Mouse (Mus musculus) midbrain, embryonic 11.5 days (tissue): Measurements from ENCODE around the gene Slc13a3. TPM values are rescaled to one million over a fixed set of nuclear protein-coding genes. Genes with fewer than 3 reads are reported as not detected.
A peak's percentile ranks its signal among the peaks of the same experiment; 100 is the strongest.

Experiments used
- ATAC-seq: fragments of 200-750 bp; cut with Nextera tagmentation; 2 replicates; pipeline ENCODE4 v1.8.0; 2017; ENCODE audit warnings: moderate TSS enrichment, moderate library complexity; ENCODE audit not compliant: low FRiP score
- DNase-seq: peaks from one replicate; pipeline ENCODE4 v3.0.0; 2015; ENCODE audit warnings: low spot score; ENCODE audit errors: missing footprints
- H3K27ac ChIP-seq: fragments of 300-500 bp; sonication (generic); 2 replicates; pipeline ENCODE4 v1.5.1; 2014; ENCODE audit warnings: low read depth, low read length
- H3K27me3 ChIP-seq: fragments of 300-500 bp; sonication (generic); 2 replicates; pipeline ENCODE4 v1.6.1; 2014; ENCODE audit warnings: mild to moderate bottlenecking, low read length, moderate library complexity, mixed read lengths; ENCODE audit not compliant: control insufficient read depth, insufficient read depth
- H3K36me3 ChIP-seq: fragments of 300-500 bp; sonication (generic); 2 replicates; pipeline ENCODE4 v1.6.1; 2014; ENCODE audit warnings: mild to moderate bottlenecking, low read length, moderate library complexity, mixed read lengths; ENCODE audit not compliant: control insufficient read depth, insufficient read depth
- H3K4me1 ChIP-seq: fragments of 300-500 bp; sonication (generic); 2 replicates; pipeline ENCODE4 v1.6.1; 2014; ENCODE audit warnings: low read length; ENCODE audit not compliant: control insufficient read depth, insufficient read depth
- H3K4me2 ChIP-seq: fragments of 300-500 bp; sonication (generic); 2 replicates; pipeline ENCODE4 v1.6.1; 2014; ENCODE audit warnings: mild to moderate bottlenecking, moderate library complexity
- H3K4me3 ChIP-seq: fragments of 300-500 bp; sonication (generic); 2 replicates; pipeline ENCODE4 v1.5.1; 2014; ENCODE audit warnings: low read depth, low read length
- H3K9ac ChIP-seq: fragments of 300-500 bp; sonication (generic); 2 replicates; pipeline ENCODE4 v1.6.1; 2014; ENCODE audit warnings: low read length
- H3K9me3 ChIP-seq: fragments of 300-500 bp; sonication (generic); 2 replicates; pipeline ENCODE4 v1.6.1; 2016; ENCODE audit warnings: low read length; ENCODE audit not compliant: control insufficient read depth
- WGBS: fragments of 180-500 bp; shearing (Covaris S2); extraction: QIAGEN DNeasy Blood & Tissue Kit; methylation state at CpG from one replicate; pipeline ENCODE4 v1.1.7; 2014; 5-methylcytosine and 5-hydroxymethylcytosine counted together
- polyA plus RNA-seq: library from polyadenylated mRNA; unstranded; fragments of >200 nt; fragmentation: Nextera tagmentation; extraction: Ambion mirVana; gene quantifications from 2 replicates; pipeline ENCODE4 v1.2.1, GENCODE M21; 2014

Slc13a3 gene
- polyA plus RNA-seq, 1 experiment from 2014 or later: 2.1 TPM

- under 1% methylated on average over 13 of the region's 13 CpGs for WGBS
- DNase-seq (no peak), ATAC-seq (peak; percentile 59)
- Histone ChIP-seq H3K36me3 (no peaks in the 10 kb centered on the region), H3K27ac (peak overlapping the region; percentile 69), H3K9me3 (no peaks in the 10 kb centered on the region), H3K4me1 (peaks cover 10% of the 10 kb centered on the region), H3K4me2 (peak overlapping the region; percentile 77), H3K27me3 (peaks cover 2% of the 10 kb centered on the region; the same call in 1 of the 2 replicates), H3K9ac (peak overlapping the region; percentile 68), H3K4me3 (peak overlapping the region; percentile 47)
Measured at GRCm38 (mm10) chr2:165367868-165368439, 105.1 kb downstream of the Slc13a3 start.

GRCm38 (mm10) chr2:165367047-165367520, 105.9 kb downstream of the Slc13a3 start:
- no peak overlapping the region; the same call in 1 of the 2 replicates for H3K4me3 ChIP-seq
- H3K27me3 ChIP-seq: peaks cover 2% of the 10 kb centered on the region; the same call in 1 of the 2 replicates
- 6% methylated on average over 5 of the region's 8 CpGs for WGBS
- H3K27ac ChIP-seq: no peak overlapping the region
- peak overlapping the region; percentile 35 for H3K4me2 ChIP-seq
- H3K4me1 ChIP-seq: peaks cover 10% of the 10 kb centered on the region
- H3K36me3 ChIP-seq: no peaks in the 10 kb centered on the region
- H3K9ac ChIP-seq: no peak overlapping the region
- no peak for ATAC-seq
- H3K9me3 ChIP-seq: no peaks in the 10 kb centered on the region
- DNase-seq: peak; percentile 81

- no peak overlapping the region for H3K4me3 ChIP-seq
- H3K27ac ChIP-seq: no peak overlapping the region
- peak overlapping the region; percentile 27; the same call in 1 of the 2 replicates for H3K4me2 ChIP-seq
- 13% methylated on average over 21 of the region's 21 CpGs for WGBS
- H3K4me1 ChIP-seq: peaks cover 10% of the 10 kb centered on the region
- peak; percentile 98 for DNase-seq
- no peak for ATAC-seq
- peak overlapping the region; percentile 16; the same call in 1 of the 2 replicates for H3K9ac ChIP-seq
- H3K36me3 ChIP-seq: no peaks in the 10 kb centered on the region
- H3K27me3 ChIP-seq: peaks cover 2% of the 10 kb centered on the region; the same call in 1 of the 2 replicates
- H3K9me3 ChIP-seq: no peaks in the 10 kb centered on the region
Measured at GRCm38 (mm10) chr2:165364334-165365091, 108.5 kb downstream of the Slc13a3 start.

- Histone ChIP-seq H3K9me3 (no peaks in the 10 kb centered on the region), H3K4me1 (peaks cover 6% of the 10 kb centered on the region), H3K4me2 (no peak overlapping the region), H3K9ac (no peak overlapping the region), H3K36me3 (no peaks in the 10 kb centered on the region), H3K4me3 (no peak overlapping the region), H3K27me3 (peaks cover 2% of the 10 kb centered on the region; the same call in 1 of the 2 replicates), H3K27ac (no peak overlapping the region)
- DNase-seq (no peak), ATAC-seq (no peak)
- WGBS: 88% methylated on average over 6 of the region's 6 CpGs
Measured at GRCm38 (mm10) chr2:165363282-165363681, 109.7 kb downstream of the Slc13a3 start.

- H3K4me3 ChIP-seq: no peak overlapping the region
- WGBS: 0% methylated on average over 1 of the region's 1 CpGs
- H3K4me1 ChIP-seq: no peaks in the 10 kb centered on the region
- peak; percentile 95 for DNase-seq
- H3K9me3 ChIP-seq: no peaks in the 10 kb centered on the region; the same call in 1 of the 2 replicates
- peak; percentile 46; the same call in 1 of the 2 replicates for ATAC-seq
- no peak overlapping the region for H3K27ac ChIP-seq
- no peaks in the 10 kb centered on the region for H3K36me3 ChIP-seq
- H3K4me2 ChIP-seq: no peak overlapping the region
- H3K9ac ChIP-seq: no peak overlapping the region
- H3K27me3 ChIP-seq: peaks cover 2% of the 10 kb centered on the region; the same call in 1 of the 2 replicates
Measured at GRCm38 (mm10) chr2:165360861-165361260, 112.2 kb downstream of the Slc13a3 start.

Other genes starting within 250 kb of the Slc13a3 start
- gene Cdh22, start 238.4 kb downstream of the Slc13a3 start, polyA plus RNA-seq: 4.8 and 6.4 TPM in 2 replicates
- gene Slc35c2, start 185.4 kb downstream of the Slc13a3 start, polyA plus RNA-seq: 49.5 and 49.7 TPM in 2 replicates
- 79.9 and 83.1 TPM in 2 replicates for gene Elmo2, start 146.8 kb downstream of the Slc13a3 start, polyA plus RNA-seq
- 9.0 and 10.1 TPM in 2 replicates for gene Zfp663, start 104.5 kb downstream of the Slc13a3 start, polyA plus RNA-seq
- 24.1 and 25.6 TPM in 2 replicates for gene Zfp334, start 85.0 kb downstream of the Slc13a3 start, polyA plus RNA-seq
- gene Ocstamp, start 72.8 kb downstream of the Slc13a3 start, polyA plus RNA-seq: 0.04 and 0.11 TPM in 2 replicates
- 46.2 and 49.3 TPM in 2 replicates for gene Trp53rka, start 20.1 kb upstream of the Slc13a3 start, polyA plus RNA-seq
- gene Slc2a10, start 30.6 kb upstream of the Slc13a3 start, polyA plus RNA-seq: 2.8 TPM in 2 replicates
- gene Eya2, start 121.8 kb upstream of the Slc13a3 start, polyA plus RNA-seq: 6.9 and 8.3 TPM in 2 replicates